Mouse (Mus musculus): ENCODE results near the gene Ola1. TPM values are rescaled to one million over a fixed set of nuclear protein-coding genes. Genes with fewer than 3 reads are reported as not detected.

Ola1 gene
- total RNA-seq, 2 experiments from 2014 or later = 109 to 112 TPM

Other genes with a start within 250 kb of the Ola1 start
- gene Sp3, start 238.5 kb downstream of the Ola1 start, total RNA-seq (2021) = 10 to 100 TPM; 64.6 to 65.5 TPM
- not detected for gene Gm11084, start 232.2 kb downstream of the Ola1 start, total RNA-seq (2021)
- 1 to 10 TPM; 3.7 to 4.3 TPM for gene Sp9, start 53.0 kb upstream of the Ola1 start, total RNA-seq (2021)
- gene Scrn3, start 93.7 kb upstream of the Ola1 start, total RNA-seq (2021) = 10 to 100 TPM; 22.6 to 22.9 TPM
- 10 to 100 TPM; 31.0 to 31.4 TPM for gene Cir1, start 93.8 kb upstream of the Ola1 start, total RNA-seq (2021)
- 10 to 100 TPM; 52.1 to 58.5 TPM for gene Gpr155, start 167.6 kb upstream of the Ola1 start, total RNA-seq (2021)